Mouse (Mus musculus) left cerebral cortex, adult 2 months (tissue): ENCODE results near the gene Dnah14. TPM values are rescaled to one million over a fixed set of nuclear protein-coding genes. Genes with fewer than 3 reads are reported as not detected.

ENCODE experiments used
- DNase-seq, 2 experiments: peaks; one replicate each; pipeline ENCODE4 v3.0.0; 2021 to 2022; ENCODE audit warnings: low spot score in 2 of 2, mixed read lengths in 1 of 2; ENCODE audit errors: extremely low spot score in 1 of 2
- H3K27ac ChIP-seq: fragments of 200-600 bp; 2 replicates; pipeline ENCODE4 v1.8.1; 2022
- H3K4me3 ChIP-seq: fragments of 200-600 bp; 2 replicates; pipeline ENCODE4 v1.8.1; 2022
- CTCF ChIP-seq: fragments of 200-600 bp; IDR thresholded peaks from 2 replicates; pipeline ENCODE4 v1.8.1; 2022; ENCODE audit warnings: antibody characterized with exemption, mild to moderate bottlenecking, moderate library complexity
- intact Hi-C: fragments of 180-260 bp; cut with DNase I; formaldehyde crosslinking; loops from one replicate; pipeline ENCODE4 v1.15.1; 2025
- total RNA-seq, 2 experiments: library from RNA; stranded (reverse); gene quantifications; 2 replicates each; pipeline ENCODE4 v1.2.3; 2021

The Dnah14 gene
- total RNA-seq, 2 experiments from 2014 or later: 0.49 to 1.4 TPM

DNA sequence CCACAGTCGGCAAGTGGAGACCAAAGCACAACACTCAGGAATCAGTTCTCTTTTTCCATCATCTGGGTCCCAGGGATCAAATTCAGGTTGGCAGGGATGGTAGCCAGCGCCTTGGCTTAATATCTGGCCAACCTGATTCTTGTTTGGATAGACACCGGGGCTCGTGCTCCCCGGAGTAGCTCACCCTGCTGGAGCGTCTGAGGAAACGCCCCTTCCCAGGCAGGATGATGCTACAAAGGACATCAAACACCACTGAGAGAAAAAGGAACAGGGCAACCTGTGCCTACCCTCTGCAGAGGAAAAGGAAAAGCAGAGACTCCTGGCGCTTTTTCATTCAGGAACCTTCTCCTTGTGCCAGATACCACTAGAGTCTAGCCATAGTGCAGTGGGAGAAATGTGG lies 287.1 kb downstream of the Dnah14 start:
- Histone ChIP-seq H3K27ac (no peak overlapping the region), H3K4me3 (no peak overlapping the region)
- intact Hi-C loops: no loop called here
- no peak for DNase-seq
- no peak for TF ChIP-seq CTCF

Other genes with a start within 250 kb of the Dnah14 start
- 10 to 100 TPM; 76.9 to 78.0 TPM for gene Cnih3, start 223.9 kb upstream of the Dnah14 start, total RNA-seq
- gene Ccdc121, start 65.1 kb upstream of the Dnah14 start, total RNA-seq: under 1 TPM in 1 of 2 experiments, not detected in 1; 0.37 TPM